Mouse (Mus musculus) liver, embryonic 15.5 days (tissue): ENCODE measurements at regions not wholly inside any gene's neighbourhood (a gene's known extent, or its start where the extent isn't known, plus 50 kb on each side); places are given as distances from the start of the nearest gene placed in this dataset.

Source experiments
- ATAC-seq: fragments of 200-750 bp; cut with Nextera tagmentation; 2 replicates; pipeline ENCODE4 v1.8.0; 2017; ENCODE audit warnings: moderate number of reproducible peaks, mild to moderate bottlenecking, moderate library complexity; ENCODE audit not compliant: insufficient read depth
- H3K27ac ChIP-seq: fragments of 300-500 bp; sonication (generic); replicated peaks from 2 replicates; pipeline ENCODE4 v1.5.1; 2015; ENCODE audit warnings: mild to moderate bottlenecking, inconsistent platforms
- H3K27me3 ChIP-seq: fragments of 300-500 bp; sonication (generic); 2 replicates; pipeline ENCODE4 v1.6.1; 2015; ENCODE audit warnings: mild to moderate bottlenecking, inconsistent platforms
- H3K36me3 ChIP-seq: fragments of 300-500 bp; sonication (generic); replicated peaks from 2 replicates; pipeline ENCODE4 v1.6.1; 2015; ENCODE audit warnings: moderate library complexity, mild to moderate bottlenecking, inconsistent platforms
- H3K4me1 ChIP-seq: fragments of 300-500 bp; sonication (generic); replicated peaks from 2 replicates; pipeline ENCODE4 v1.6.1; 2015; ENCODE audit warnings: inconsistent platforms
- H3K4me2 ChIP-seq: fragments of 300-500 bp; sonication (generic); 2 replicates; pipeline ENCODE4 v1.6.1; 2015; ENCODE audit warnings: moderate library complexity, mild to moderate bottlenecking, inconsistent platforms
- H3K4me3 ChIP-seq: fragments of 300-500 bp; sonication (generic); replicated peaks from 2 replicates; pipeline ENCODE4 v1.5.1; 2015; ENCODE audit warnings: mild to moderate bottlenecking, inconsistent platforms
- H3K9ac ChIP-seq: fragments of 300-500 bp; sonication (generic); 2 replicates; pipeline ENCODE4 v1.6.1; 2015; ENCODE audit warnings: moderate library complexity, mild to moderate bottlenecking, inconsistent platforms
- H3K9me3 ChIP-seq: fragments of 300-500 bp; sonication (generic); replicated peaks from 2 replicates; pipeline ENCODE4 v1.6.1; 2016; ENCODE audit warnings: inconsistent platforms
- WGBS: fragments of 180-500 bp; shearing (Covaris S2); methylation state at CpG from one replicate; pipeline ENCODE4 v1.1.7; 2015; ENCODE audit warnings: mixed read lengths; ENCODE audit not compliant: insufficient replicate concordance; 5-methylcytosine and 5-hydroxymethylcytosine counted together

DNA sequence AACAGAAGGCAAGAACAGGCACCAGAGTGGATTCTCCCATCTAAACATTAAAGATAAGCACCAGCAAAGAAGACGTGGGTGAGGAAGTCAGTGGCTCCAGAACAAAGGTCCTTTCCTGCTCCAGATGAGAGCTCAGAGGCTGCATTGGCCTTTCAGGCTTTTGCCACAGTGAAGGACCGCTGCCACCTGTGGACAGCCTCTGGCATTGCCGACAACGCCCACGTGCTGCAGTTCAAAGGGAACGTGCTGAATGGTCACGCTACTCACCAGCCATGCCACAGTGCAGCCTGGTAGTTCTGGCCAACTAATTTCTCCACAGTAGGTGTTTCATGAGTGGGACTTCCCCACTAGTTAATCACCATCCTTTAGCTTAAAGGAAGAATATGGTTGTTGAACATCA, 365.1 kb downstream of the Dmrt2 start:
- 9% methylated on average over 7 of the region's 7 CpGs for WGBS
- Histone ChIP-seq H3K4me1 (no peaks in the 10 kb centered on the region), H3K4me2 (no peak overlapping the region), H3K27me3 (no peaks in the 10 kb centered on the region), H3K9ac (no peak overlapping the region), H3K27ac (no peak overlapping the region), H3K36me3 (no peaks in the 10 kb centered on the region), H3K9me3 (no peaks in the 10 kb centered on the region), H3K4me3 (no peak overlapping the region)
- no peak for ATAC-seq

DNA sequence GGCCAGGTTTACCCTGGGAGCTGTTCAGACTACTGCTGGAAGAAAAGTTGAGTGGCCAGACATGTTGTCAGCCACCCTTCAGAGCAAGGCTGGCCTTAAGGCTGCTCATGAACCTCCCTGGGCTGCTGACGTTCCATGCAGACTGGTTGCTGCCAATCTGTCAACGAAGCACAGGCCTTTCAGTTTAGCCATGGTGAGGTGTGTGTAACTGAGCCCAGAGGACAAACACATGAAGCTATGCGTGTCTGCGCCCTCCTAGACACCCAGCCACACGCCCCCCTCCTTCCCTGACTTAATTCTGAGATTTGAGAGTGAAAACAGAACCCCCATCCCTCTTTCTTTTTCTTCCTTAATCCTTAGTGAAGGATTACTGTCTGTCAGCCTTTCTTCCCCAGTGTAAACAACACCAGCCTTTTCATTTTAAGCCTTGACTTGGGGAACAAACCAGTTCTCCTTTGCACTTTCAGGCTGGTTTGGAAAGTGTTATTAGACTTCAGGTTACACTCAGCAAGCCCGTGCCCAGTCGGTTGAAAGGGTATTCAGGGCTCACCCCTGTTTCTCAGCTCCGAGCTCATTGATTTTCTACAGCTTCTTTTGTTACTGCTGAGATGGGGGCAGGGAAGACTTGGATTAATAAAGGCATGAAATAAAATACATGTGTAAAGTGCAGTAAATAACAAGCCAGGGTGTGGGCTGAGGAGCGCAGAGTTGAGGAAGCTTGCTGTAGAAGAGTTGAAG, 379.4 kb downstream of the Dmrt2 start:
- ATAC-seq = no peak

DNA sequence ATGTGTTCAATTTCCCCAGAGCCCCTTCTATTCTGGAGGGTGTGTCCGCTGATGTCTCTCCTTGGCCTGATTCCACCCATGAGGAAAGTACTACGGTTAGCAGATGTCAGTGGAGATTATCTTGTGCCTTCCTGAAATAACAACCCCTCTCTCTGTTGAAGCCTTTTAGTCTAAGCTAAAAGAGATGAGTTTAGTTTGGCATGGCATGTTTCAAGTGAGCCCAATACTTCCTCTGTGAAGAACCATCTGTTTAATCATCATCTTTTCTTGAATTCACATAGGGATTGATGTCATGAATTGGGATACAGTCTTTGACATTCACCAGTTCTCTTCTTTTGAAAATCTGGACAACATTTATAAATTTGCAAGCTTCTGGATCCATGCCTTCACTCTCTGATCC, 387.5 kb downstream of the Dmrt2 start:
- no peak for ATAC-seq

More for the DNA sequence above, 379.4 kb downstream of the Dmrt2 start:
- Histone ChIP-seq H3K9ac (no peak overlapping the region), H3K4me3 (no peak overlapping the region), H3K4me1 (no peaks in the 10 kb centered on the region), H3K27ac (no peak overlapping the region), H3K27me3 (no peaks in the 10 kb centered on the region), H3K4me2 (no peak overlapping the region), H3K9me3 (no peaks in the 10 kb centered on the region), H3K36me3 (no peaks in the 10 kb centered on the region)
- 43% methylated on average over 9 of the region's 9 CpGs for WGBS

DNA sequence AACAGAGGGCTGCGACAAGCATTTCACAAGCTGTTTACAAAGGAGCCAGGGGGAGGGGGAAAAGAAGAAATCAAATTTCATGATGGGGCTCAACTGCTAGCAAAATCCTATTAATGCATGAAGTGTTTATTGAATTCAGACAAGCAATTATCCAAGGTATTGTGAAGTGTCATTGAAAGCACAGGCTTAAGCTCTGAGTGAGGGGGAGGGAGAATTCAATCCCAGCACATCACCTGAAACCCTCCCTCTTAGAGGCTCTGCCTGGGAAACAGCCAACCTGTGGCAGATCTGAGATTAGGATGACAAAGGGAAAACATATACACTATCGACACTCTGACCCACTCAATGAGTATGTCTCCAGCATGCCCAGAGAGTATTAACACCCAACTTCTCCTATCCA, 396.3 kb downstream of the Dmrt2 start:
- 48% methylated on average over 2 of the region's 2 CpGs for WGBS

More for the DNA sequence above, 387.5 kb downstream of the Dmrt2 start:
- Histone ChIP-seq H3K4me3 (no peak overlapping the region), H3K9me3 (no peaks in the 10 kb centered on the region), H3K36me3 (no peaks in the 10 kb centered on the region), H3K27ac (no peak overlapping the region), H3K4me2 (no peak overlapping the region), H3K4me1 (no peaks in the 10 kb centered on the region), H3K27me3 (no peaks in the 10 kb centered on the region), H3K9ac (no peak overlapping the region)
- 72% methylated on average over 2 of the region's 2 CpGs for WGBS

GRCm38 (mm10) chr19:26069908-26070307, 397.7 kb downstream of the Dmrt2 start:
- Histone ChIP-seq H3K9me3 (no peaks in the 10 kb centered on the region), H3K4me1 (no peaks in the 10 kb centered on the region), H3K36me3 (no peaks in the 10 kb centered on the region), H3K27ac (no peak overlapping the region), H3K9ac (no peak overlapping the region), H3K4me2 (no peak overlapping the region), H3K4me3 (no peak overlapping the region), H3K27me3 (no peaks in the 10 kb centered on the region)
- 60% methylated on average over 3 of the region's 3 CpGs for WGBS
- ATAC-seq = no peak

More for the DNA sequence above, 396.3 kb downstream of the Dmrt2 start:
- no peaks in the 10 kb centered on the region for H3K36me3 ChIP-seq
- no peak overlapping the region for H3K4me3 ChIP-seq
- no peaks in the 10 kb centered on the region for H3K27me3 ChIP-seq
- no peaks in the 10 kb centered on the region for H3K4me1 ChIP-seq
- no peaks in the 10 kb centered on the region for H3K9me3 ChIP-seq
- no peak overlapping the region for H3K9ac ChIP-seq
- H3K4me2 ChIP-seq = no peak overlapping the region
- no peak overlapping the region for H3K27ac ChIP-seq
- no peak for ATAC-seq

- Histone ChIP-seq H3K27ac (no peak overlapping the region), H3K4me2 (no peak overlapping the region), H3K36me3 (no peaks in the 10 kb centered on the region), H3K4me3 (no peak overlapping the region), H3K4me1 (no peaks in the 10 kb centered on the region), H3K27me3 (no peaks in the 10 kb centered on the region), H3K9me3 (no peaks in the 10 kb centered on the region), H3K9ac (no peak overlapping the region)
- no peak for ATAC-seq
- 46% methylated on average over 3 of the region's 3 CpGs for WGBS
Observed at GRCm38 (mm10) chr19:26088318-26088717, 416.1 kb downstream of the Dmrt2 start.

- Histone ChIP-seq H3K27ac (no peak overlapping the region), H3K4me2 (no peak overlapping the region)
Observed at GRCm38 (mm10) chr19:26091386-26091785, 419.2 kb downstream of the Dmrt2 start.

GRCm38 (mm10) chr19:26093844-26094243, 421.6 kb downstream of the Dmrt2 start:
- ATAC-seq = no peak
- no peaks in the 10 kb centered on the region for H3K4me1 ChIP-seq
- no peaks in the 10 kb centered on the region for H3K27me3 ChIP-seq
- no peak overlapping the region for H3K9ac ChIP-seq
- 70% methylated on average over 1 of the region's 1 CpGs for WGBS
- no peak overlapping the region for H3K27ac ChIP-seq
- H3K4me2 ChIP-seq = no peak overlapping the region
- no peak overlapping the region for H3K4me3 ChIP-seq
- H3K9me3 ChIP-seq = no peaks in the 10 kb centered on the region
- no peaks in the 10 kb centered on the region for H3K36me3 ChIP-seq

More at GRCm38 (mm10) chr19:26091386-26091785, 419.2 kb downstream of the Dmrt2 start:
- Histone ChIP-seq H3K36me3 (no peaks in the 10 kb centered on the region), H3K4me1 (no peaks in the 10 kb centered on the region), H3K27me3 (no peaks in the 10 kb centered on the region), H3K4me3 (no peak overlapping the region), H3K9me3 (no peaks in the 10 kb centered on the region), H3K9ac (no peak overlapping the region)
- 57% methylated on average over 8 of the region's 8 CpGs for WGBS
- ATAC-seq = no peak

- 49% methylated on average over 6 of the region's 6 CpGs for WGBS
Observed at GRCm38 (mm10) chr19:26114326-26114725, 442.1 kb downstream of the Dmrt2 start.

GRCm38 (mm10) chr19:26128423-26128822, 456.2 kb downstream of the Dmrt2 start:
- ATAC-seq = no peak
- 30% methylated on average over 2 of the region's 2 CpGs for WGBS
- no peaks in the 10 kb centered on the region for H3K27me3 ChIP-seq

More at GRCm38 (mm10) chr19:26114326-26114725, 442.1 kb downstream of the Dmrt2 start:
- no peak overlapping the region for H3K9ac ChIP-seq
- no peak overlapping the region for H3K27ac ChIP-seq
- no peaks in the 10 kb centered on the region for H3K36me3 ChIP-seq
- H3K27me3 ChIP-seq = no peaks in the 10 kb centered on the region
- ATAC-seq = no peak
- no peaks in the 10 kb centered on the region for H3K4me1 ChIP-seq
- no peaks in the 10 kb centered on the region for H3K9me3 ChIP-seq
- H3K4me2 ChIP-seq = no peak overlapping the region
- H3K4me3 ChIP-seq = no peak overlapping the region

DNA sequence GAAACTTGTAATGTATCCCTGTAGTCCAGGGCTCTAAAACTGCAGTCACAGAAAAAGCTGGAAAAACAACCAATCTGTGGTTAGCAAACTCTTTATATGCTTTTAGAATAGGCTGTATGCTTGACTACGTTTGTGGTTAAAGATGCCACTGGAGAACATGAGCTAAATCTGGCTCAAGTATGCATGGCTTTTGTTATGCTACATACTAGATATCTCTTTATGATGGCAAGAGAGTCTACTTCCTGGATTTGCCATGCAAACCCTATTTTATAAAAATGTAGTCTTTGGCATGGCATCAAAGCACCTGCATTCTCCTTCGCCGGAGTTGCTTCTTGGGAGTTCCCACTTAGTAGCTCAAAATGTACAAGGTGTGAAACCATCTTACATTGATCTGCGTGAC, 462.2 kb downstream of the Dmrt2 start:
- Histone ChIP-seq H3K27ac (no peak overlapping the region), H3K4me1 (no peaks in the 10 kb centered on the region), H3K36me3 (no peaks in the 10 kb centered on the region), H3K4me2 (no peak overlapping the region), H3K27me3 (no peaks in the 10 kb centered on the region), H3K9ac (no peak overlapping the region), H3K4me3 (no peak overlapping the region), H3K9me3 (no peaks in the 10 kb centered on the region)
- WGBS = 70% methylated on average over 4 of the region's 4 CpGs
- ATAC-seq = no peak

More at GRCm38 (mm10) chr19:26128423-26128822, 456.2 kb downstream of the Dmrt2 start:
- Histone ChIP-seq H3K27ac (no peak overlapping the region), H3K9me3 (no peaks in the 10 kb centered on the region), H3K4me2 (no peak overlapping the region), H3K4me1 (no peaks in the 10 kb centered on the region), H3K9ac (no peak overlapping the region), H3K4me3 (no peak overlapping the region), H3K36me3 (no peaks in the 10 kb centered on the region)
